Mouse (Mus musculus) small intestine, adult 2 months (tissue): ENCODE results near the gene Sec23b.

Source experiments
- CTCF ChIP-seq: fragments of 200-500 bp; IDR thresholded peaks from 2 replicates; pipeline ENCODE4 v1.5.1; 2012; ENCODE audit warnings: low read depth, mild to moderate bottlenecking, control low read depth, inconsistent platforms, low read length, moderate library complexity, mixed read lengths; ENCODE audit not compliant: insufficient replicate concordance, insufficient read length; ENCODE audit errors: extremely low read depth
- POLR2A ChIP-seq: fragments of 200-500 bp; IDR thresholded peaks from 2 replicates; pipeline ENCODE4 v1.6.1; 2012; ENCODE audit warnings: low read depth, mild to moderate bottlenecking, control low read depth, inconsistent platforms, low read length, moderate library complexity

GRCm38 (mm10) chr2:144637671-144638395 is 81.8 kb downstream of the Sec23b start:
- TF ChIP-seq CTCF: no peak
- TF ChIP-seq POLR2A: no peak
